Mouse (Mus musculus) C2C12 (cell line): ENCODE data around the gene Plekhg1.

Experiments used
- CTCF ChIP-seq: IDR thresholded peaks from one replicate; pipeline ENCODE4 v1.5.1; 2011; ENCODE audit not compliant: control insufficient read depth, insufficient read depth, insufficient read length
- MAX ChIP-seq: IDR thresholded peaks from one replicate; pipeline ENCODE4 v1.6.1; 2011; ENCODE audit warnings: mild to moderate bottlenecking, control low read depth
- USF1 ChIP-seq: IDR thresholded peaks from one replicate; pipeline ENCODE4 v1.6.1; 2011; ENCODE audit warnings: low read depth, mild to moderate bottlenecking, control low read depth, moderate library complexity

- no peak for TF ChIP-seq CTCF
- no peak for TF ChIP-seq USF1
- TF ChIP-seq MAX = no peak
These were observed 46.4 kb downstream of the Plekhg1 start for GRCm38 (mm10) chr10:3786531-3786930.
